Mouse (Mus musculus) liver, embryonic 14.5 days (tissue): ENCODE results near the gene Gm21976.

Experiments
- CTCF ChIP-seq: IDR thresholded peaks from 2 replicates; pipeline ENCODE4 v1.5.1; 2016; ENCODE audit warnings: antibody characterized with exemption, low read depth, control low read depth
- EP300 ChIP-seq: IDR thresholded peaks from 2 replicates; pipeline ENCODE4 v1.6.1; 2016; ENCODE audit warnings: antibody characterized with exemption, low read depth

DNA sequence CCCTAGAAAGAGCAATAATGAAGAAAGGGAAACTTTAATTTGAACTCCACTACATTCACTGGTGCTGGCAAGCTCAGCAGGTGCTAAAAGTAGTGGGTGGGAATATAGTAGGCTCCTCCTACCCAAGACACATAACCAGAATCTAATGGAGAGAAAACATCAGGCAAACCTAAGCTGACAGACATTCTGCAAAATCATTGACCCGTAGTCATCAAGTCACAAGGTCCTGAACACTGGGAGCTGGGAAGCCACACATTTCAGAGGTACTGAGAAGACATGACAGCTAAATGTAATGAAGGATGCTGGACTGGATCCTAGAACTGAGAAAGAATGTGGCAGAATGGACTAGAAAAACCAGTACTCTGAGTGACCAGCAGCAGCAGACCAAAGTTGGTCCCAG is 49.2 kb upstream of the Gm21976 start:
- TF ChIP-seq CTCF = no peak
- TF ChIP-seq EP300 = no peak
